Mouse (Mus musculus) left cerebral cortex, adult 2 months (tissue): ENCODE data around the gene Simc1. TPM values are rescaled to one million over a fixed set of nuclear protein-coding genes. Genes with fewer than 3 reads are reported as not detected.

ENCODE experiments used
- DNase-seq, 2 experiments: peaks; one replicate each; pipeline ENCODE4 v3.0.0; 2021 to 2022; ENCODE audit warnings: low spot score in 2 of 2, mixed read lengths in 1 of 2; ENCODE audit errors: extremely low spot score in 1 of 2
- H3K27ac ChIP-seq: fragments of 200-600 bp; 2 replicates; pipeline ENCODE4 v1.8.1; 2022
- H3K4me3 ChIP-seq: fragments of 200-600 bp; 2 replicates; pipeline ENCODE4 v1.8.1; 2022
- CTCF ChIP-seq: fragments of 200-600 bp; IDR thresholded peaks from 2 replicates; pipeline ENCODE4 v1.8.1; 2022; ENCODE audit warnings: antibody characterized with exemption, mild to moderate bottlenecking, moderate library complexity
- intact Hi-C: fragments of 180-260 bp; cut with DNase I; formaldehyde crosslinking; loops from one replicate; pipeline ENCODE4 v1.15.1; 2025
- total RNA-seq, 2 experiments: library from RNA; stranded (reverse); gene quantifications; 2 replicates each; pipeline ENCODE4 v1.2.3; 2021

Simc1 gene
- total RNA-seq, 2 experiments from 2014 or later = 16.0 TPM

DNA sequence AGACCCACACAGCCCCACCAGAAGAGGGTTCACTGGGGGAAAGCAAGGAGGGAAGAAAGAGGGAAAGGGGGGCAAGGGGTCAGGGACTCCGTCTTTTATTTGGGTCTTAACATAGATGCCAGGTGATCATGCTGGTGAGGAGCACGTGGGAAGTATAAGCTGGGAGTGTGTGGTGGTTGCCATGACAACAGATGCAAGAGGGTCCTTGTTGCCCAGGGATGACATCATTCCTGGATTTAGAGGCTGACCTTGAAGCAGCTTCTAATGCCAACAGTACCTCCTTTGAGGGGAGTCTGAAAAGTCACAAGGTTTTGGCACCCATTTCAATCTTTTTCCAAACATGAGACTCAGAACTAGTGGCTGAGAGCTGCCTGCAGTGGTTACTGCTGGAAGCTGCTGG lies 68.1 kb downstream of the Simc1 start:
- no peak for DNase-seq
- H3K27ac ChIP-seq = no peak overlapping the region
- TF ChIP-seq CTCF = no peak
- no peak overlapping the region for H3K4me3 ChIP-seq
- intact Hi-C loops = loop anchor here (5.0 kb wide), 1 partner anchor 324 kb away; no protein-coding TSS in a partner anchor

DNA sequence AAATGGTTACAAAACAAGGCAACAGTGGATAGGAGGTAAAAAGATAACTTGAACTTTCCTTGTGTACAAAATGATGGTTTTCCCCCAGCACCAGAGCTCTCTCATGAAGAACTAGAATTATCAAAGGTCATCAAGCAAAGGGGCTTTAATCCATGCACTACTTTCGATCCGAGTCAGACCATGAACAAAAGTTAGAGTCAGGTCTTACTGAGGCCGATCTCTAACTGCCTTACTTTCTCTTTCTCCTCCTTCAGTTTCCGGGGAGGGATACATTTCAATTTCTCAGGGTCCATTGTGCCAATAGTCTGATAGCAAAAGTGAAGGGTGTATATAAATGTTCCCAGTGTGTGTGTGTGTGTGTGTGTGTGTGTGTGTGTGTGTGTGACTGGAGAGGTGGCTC lies 69.0 kb downstream of the Simc1 start:
- Histone ChIP-seq H3K4me3 (no peak overlapping the region), H3K27ac (no peak overlapping the region)
- intact Hi-C loops = loop anchor here (5.0 kb wide), 1 partner anchor 325 kb away; no protein-coding TSS in a partner anchor
- no peak for TF ChIP-seq CTCF
- DNase-seq = no peak

DNA sequence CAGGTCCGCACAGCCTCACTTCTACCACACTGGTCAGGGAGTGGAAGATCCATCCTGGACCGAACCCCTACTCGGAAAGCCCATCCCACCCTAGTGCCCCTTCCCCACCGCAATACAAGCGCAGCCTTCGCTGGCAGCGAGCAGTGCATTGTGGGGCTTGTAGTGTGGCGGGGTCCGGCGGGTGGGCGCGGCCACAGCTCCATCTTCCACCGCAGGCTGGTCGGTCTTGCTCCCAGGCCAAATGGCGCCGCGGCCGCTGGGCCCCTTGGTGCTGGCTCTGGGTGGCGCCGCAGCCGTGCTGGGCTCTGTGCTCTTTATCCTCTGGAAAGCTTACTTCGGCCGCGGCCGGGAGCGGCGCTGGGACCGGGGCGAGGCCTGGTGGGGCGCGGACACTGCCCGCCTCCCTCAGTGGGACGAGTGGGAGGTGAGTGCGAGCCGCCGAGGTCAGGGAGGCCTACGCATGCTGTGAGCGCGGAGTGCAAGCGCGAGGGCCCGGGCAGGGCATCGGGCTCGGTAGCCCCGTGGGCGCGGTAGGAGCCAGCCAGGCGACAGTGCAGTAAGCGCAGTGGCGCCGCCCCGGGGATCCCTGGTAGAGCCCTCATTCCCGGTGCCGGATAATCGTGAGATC lies 71.4 kb downstream of the Simc1 start, which contains the start of gene Arl10:
Gene Arl10, plus strand, starts transcription at position 162 of the 628 bp plus-strand sequence.
- Histone ChIP-seq H3K27ac (peak within 1 kb of the TSS; percentile 82), H3K4me3 (peak within 1 kb of the TSS; percentile 75)
- peak; percentile 70 to 75 for DNase-seq
- intact Hi-C loops = loop anchor here (1.0 to 5.0 kb wide), 3 partner anchors 10 to 328 kb away; partner anchors contain the start of gene 4833439L19Rik
- TF ChIP-seq CTCF = peak; percentile 24

DNA sequence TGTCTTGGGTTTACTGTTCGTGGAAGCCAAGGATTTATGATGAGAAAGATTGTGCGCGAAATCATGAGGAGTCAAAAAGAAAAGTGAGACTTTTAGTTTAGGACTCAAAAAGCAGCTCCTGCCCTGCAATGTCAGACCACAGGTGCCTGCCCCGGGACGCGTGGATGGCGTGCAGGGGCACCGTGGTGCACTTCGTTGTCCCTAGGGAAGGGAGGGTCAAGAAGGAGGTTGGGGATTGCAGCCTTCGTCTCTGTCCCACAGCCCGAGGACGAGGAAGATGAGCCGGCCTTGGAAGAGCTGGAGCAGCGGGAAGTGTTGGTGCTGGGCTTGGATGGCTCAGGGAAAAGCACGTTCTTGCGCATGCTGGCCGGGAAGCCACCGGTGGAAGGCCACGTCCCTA lies 71.9 kb downstream of the Simc1 start:
- no peak for DNase-seq
- intact Hi-C loops = loop anchor here (2.0 kb wide), 1 partner anchor 13 kb away; no protein-coding TSS in a partner anchor
- peak overlapping the region; percentile 82 for H3K27ac ChIP-seq

DNA sequence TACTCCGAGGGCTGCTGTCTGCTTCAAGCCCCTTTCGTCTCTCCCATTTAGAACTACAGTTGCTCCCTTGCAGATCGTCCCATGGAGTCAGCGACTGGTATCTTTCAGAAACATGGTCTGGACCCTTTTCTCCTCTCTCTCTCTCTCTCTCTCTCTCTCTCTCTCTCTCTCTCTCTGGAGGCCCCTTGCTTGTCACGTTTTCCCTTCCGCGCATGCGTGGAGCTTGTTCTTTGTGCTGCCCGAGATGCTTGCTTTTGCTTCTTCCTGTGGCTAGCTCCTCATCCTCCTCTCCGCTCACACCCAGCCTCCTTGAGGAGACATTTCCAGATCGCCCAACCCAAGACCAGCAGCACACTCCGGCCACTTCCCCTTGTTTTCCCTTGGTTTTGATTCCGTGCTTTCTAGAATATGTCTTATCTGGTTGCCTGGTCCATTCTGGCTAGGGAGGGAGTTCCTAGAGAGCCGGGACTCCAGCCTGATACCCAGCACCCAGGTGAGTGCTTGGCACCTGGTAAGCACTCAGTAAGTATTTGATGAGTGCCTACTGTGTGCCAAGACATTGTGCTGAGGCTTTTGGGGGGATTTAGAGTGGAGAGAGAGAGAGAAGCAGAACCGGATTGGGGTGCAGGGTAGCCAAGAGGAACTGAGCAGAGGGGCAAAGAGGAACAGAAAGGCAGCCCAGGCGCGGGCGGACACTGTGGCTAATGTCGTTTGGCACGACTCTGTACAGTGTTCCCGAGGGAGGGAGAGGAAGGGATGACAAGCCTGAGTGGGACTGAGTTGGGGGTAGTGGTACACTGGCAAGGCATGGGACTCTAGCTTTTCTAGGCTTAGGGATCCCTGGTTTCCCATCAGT lies 74.3 kb downstream of the Simc1 start:
- intact Hi-C loops = no loop called here
- no peak overlapping the region for H3K4me3 ChIP-seq
- no peak for TF ChIP-seq CTCF
- no peak for DNase-seq
- no peak overlapping the region for H3K27ac ChIP-seq

More for the DNA sequence above, 71.9 kb downstream of the Simc1 start:
- peak overlapping the region; percentile 75 for H3K4me3 ChIP-seq
- no peak for TF ChIP-seq CTCF

DNA sequence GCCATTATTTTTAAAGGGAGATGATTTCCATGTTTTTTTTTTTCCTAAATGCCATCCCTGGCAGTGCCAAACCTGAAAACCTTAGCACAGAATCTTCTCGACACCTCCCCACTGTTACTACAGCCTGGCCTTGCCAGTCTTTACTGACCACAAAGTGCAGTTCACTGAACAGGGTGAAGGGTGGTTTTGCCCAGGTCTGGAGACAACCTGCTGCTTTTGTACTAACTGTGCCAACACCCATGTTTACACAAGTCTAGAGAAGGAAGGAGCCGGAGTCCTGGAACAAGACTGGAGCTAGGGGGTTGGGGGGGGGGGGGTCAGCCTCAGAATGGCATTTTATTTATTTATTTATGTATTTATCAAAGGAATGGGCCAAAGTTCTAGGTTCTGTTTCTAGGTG lies 77.8 kb downstream of the Simc1 start:
- intact Hi-C loops = no loop called here
- H3K4me3 ChIP-seq = no peak overlapping the region

DNA sequence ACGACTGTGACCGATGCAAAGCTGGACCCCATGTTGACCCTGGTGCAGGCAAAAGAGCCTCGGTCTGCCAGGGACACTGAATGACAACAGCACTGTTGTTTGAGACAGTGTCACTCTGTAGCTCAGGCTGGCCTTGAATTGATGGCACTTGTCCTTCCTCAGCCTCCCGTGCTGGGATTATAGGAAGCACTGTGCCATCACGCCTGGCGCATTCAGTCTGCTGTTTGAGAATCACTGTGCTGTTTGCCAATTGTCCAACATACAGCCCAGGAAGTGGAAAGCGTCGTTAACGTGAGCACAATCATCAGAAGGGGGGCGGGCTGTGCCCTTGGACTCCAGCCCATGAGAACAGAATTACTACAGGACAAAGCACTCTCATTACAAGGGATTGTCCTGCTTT lies 78.5 kb downstream of the Simc1 start:
- no peak overlapping the region for H3K4me3 ChIP-seq
- no peak for TF ChIP-seq CTCF
- DNase-seq = no peak
- no peak overlapping the region for H3K27ac ChIP-seq
- intact Hi-C loops = no loop called here

More for the DNA sequence above, 77.8 kb downstream of the Simc1 start:
- TF ChIP-seq CTCF = no peak
- H3K27ac ChIP-seq = no peak overlapping the region
- DNase-seq = no peak

DNA sequence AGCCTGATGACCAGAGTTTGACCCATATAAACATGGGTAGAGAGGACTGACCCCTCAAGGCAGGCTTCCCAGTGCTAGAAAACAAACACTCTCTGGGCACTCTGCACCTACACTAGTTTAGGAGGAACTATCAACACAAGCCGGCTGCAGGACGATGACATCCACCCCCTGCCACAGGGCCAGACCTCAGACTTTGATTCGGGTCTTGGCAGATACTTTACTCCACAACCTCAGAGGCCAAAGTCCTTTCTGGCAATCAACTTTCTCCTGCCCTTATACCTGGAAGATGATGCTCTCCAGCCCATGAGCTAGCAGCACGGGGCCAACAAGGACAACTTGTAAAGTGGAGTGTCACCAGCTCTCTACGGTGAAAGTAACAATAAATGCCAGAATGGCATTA lies 79.3 kb downstream of the Simc1 start:
- Histone ChIP-seq H3K4me3 (no peak overlapping the region), H3K27ac (no peak overlapping the region)
- intact Hi-C loops = no loop called here
- no peak for TF ChIP-seq CTCF
- DNase-seq = no peak

DNA sequence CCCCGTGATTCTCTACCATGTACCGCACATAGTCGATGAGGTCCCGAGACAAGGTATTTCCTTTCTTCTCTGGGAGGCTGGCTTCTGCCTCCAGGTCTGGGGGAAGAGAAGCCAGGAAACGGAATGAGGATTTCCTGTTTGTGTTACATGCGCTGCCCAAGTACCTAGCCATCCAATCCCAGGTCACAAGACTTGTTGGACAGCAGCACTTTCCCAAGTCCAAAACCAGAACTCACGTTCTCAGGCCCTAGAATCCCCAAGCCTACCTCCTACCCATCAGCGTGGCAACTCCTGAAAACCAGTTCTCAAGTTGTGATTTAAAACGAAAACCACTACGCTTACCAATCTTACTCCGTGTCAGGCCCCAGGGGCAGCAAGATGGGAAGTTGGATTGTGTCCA lies 82.3 kb downstream of the Simc1 start:
- DNase-seq = no peak
- intact Hi-C loops = no loop called here
- Histone ChIP-seq H3K4me3 (no peak overlapping the region), H3K27ac (no peak overlapping the region)
- TF ChIP-seq CTCF = no peak

DNA sequence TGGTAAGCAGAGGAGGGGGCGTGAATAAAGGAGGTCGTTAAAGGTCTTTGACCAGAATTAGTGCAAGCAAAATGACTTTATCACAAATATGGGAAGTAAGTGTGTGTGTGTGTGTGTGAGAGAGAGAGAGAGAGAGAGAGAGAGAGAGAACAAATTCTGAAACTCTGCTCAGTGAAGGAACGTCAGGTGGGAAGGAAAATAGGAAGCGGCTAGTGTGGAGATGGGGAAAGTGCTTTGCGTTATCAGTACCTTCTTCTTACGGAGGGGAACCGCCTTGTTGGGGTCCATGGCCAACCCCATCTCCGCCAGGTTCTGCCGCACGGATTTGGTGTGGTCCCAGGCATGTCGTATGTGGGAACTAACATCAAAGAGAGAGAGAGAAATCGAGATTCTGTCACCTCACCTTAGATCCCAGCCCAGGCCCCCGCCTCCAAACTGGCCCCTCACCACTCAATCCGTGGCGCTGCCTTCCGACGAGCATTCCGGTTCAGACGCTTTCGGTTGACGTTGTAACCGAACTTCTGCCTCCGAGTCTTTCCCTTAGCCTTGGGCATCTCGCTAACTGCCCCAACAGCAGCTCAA lies 85.9 kb downstream of the Simc1 start:
- Histone ChIP-seq H3K27ac (peak overlapping the region; percentile 58; the same call in 1 of the 2 replicates), H3K4me3 (peak overlapping the region; percentile 89)
- peak in 1 of 2 experiments; percentile 42 for DNase-seq
- intact Hi-C loops = loop anchor here (2.0 kb wide), 1 partner anchor 15 kb away; the partner anchor contains the start of gene Arl10
- no peak for TF ChIP-seq CTCF

DNA sequence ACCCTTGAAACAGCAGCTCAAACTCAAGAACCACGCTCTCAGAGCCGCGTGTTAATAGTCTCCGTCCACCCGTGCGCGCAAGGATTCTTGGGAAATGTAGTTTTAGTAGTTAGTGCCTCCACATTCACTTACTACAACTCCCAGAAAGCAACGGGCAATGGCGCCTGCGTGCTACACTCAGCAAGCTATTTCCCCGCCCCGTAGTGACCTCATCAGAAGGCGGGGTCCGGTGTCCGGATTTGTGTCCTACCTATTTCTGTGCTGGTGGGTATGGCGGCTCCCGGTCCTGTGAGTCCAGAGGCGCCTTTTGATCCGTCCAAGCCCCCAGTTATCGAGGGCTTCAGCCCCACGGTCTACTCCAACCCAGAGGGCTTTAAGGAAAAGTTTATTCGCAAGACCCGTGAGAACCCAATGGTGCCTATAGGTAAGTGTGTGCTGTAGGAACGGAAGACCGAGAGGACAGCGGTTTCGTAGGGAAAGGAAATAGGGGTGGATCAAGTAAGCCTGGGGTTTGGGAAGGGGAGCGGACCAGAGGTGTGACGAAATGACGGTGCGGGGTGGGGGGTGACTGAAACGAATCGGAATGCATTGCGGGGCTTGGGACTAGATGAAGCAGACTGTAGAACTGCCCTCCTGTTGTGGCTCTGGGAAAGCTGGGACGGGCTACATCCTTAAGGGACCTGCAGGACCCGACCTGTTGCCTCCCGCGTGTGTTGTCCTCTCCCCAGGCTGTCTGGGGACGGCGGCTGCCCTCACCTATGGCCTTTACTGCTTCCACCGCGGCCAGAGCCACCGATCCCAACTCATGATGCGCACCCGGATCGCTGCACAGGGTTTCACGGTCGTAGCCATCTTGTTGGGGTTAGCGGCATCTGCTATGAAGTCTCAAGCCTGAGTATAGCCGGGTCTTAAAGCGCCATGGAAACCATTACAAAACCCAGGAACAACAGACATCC lies 86.7 kb downstream of the Simc1 start, which contains the start of the genes Nop16 and Higd2a:
Gene Nop16, minus strand, starts transcription at position 95 of the 956 bp plus-strand sequence.
Gene Higd2a, plus strand, starts transcription at position 212 of the 956 bp plus-strand sequence.
- Histone ChIP-seq H3K4me3 (peak within 1 kb of the TSS; percentile 89), H3K27ac (peak within 1 kb of the TSS; percentile 95)
- peak; percentile 92 to 96 for DNase-seq
- intact Hi-C loops = loop anchor here (1.0 to 2.0 kb wide), 4 partner anchors 15 to 31 kb away; partner anchors contain the start of genes Arl10, Cltb and Faf2
- TF ChIP-seq CTCF = no peak
